Mouse (Mus musculus): ENCODE measurements around the gene Clgn. TPM values are rescaled to one million over a fixed set of nuclear protein-coding genes. Genes with fewer than 3 reads are reported as not detected.
A peak's percentile ranks its signal among the peaks of the same experiment; 100 is the strongest.

Clgn gene
- polyA plus RNA-seq, 1 experiment = 8.8 TPM

DNA sequence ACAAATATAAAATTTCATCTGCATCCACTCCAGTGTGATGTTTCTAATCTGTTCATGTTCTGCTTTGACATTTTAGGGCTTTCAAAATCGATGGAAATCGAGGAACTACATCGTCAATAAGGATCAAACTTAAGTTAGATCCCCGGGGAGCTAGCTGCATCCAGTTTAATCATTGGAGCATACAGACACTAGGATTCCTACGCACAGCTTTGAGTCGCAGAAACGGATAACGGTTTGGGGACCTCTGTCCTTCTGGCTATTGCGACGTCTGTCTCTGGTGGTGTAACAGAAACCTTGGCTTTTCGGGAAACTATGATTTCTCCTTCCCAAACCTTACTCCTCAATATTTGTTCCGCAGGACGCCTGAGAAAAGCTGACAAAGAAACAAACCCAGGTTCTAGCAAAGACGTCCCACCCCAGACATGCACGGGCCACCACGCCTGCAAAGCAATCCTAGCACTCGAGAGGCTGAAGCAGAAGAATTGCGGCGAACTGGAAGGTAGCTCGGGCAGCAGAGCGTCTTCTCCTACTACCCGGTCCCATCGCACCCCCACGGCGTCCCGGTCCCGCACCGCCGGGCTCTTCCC is 52.1 kb downstream of the Clgn start:
- H3K4me3 ChIP-seq (ENCODE audit: insufficient read depth, low read length) = peak overlapping the region; percentile 87
- TF ChIP-seq POLR2A (IDR thresholded peaks at IDR 0.05; ENCODE audit: extremely low read depth, insufficient read depth, low read length) = no peak
- TF ChIP-seq CTCF (IDR thresholded peaks at IDR 0.05; ENCODE audit: extremely low read depth, insufficient read depth, low read length) = no peak
- peak overlapping the region; percentile 8 for H3K27ac ChIP-seq (ENCODE audit: insufficient read depth, low read length)
- peaks cover 1% of the 10 kb centered on the region; the same call in 1 of the 2 replicates for H3K4me1 ChIP-seq (ENCODE audit: control insufficient read depth, insufficient read depth, low read length)

DNA sequence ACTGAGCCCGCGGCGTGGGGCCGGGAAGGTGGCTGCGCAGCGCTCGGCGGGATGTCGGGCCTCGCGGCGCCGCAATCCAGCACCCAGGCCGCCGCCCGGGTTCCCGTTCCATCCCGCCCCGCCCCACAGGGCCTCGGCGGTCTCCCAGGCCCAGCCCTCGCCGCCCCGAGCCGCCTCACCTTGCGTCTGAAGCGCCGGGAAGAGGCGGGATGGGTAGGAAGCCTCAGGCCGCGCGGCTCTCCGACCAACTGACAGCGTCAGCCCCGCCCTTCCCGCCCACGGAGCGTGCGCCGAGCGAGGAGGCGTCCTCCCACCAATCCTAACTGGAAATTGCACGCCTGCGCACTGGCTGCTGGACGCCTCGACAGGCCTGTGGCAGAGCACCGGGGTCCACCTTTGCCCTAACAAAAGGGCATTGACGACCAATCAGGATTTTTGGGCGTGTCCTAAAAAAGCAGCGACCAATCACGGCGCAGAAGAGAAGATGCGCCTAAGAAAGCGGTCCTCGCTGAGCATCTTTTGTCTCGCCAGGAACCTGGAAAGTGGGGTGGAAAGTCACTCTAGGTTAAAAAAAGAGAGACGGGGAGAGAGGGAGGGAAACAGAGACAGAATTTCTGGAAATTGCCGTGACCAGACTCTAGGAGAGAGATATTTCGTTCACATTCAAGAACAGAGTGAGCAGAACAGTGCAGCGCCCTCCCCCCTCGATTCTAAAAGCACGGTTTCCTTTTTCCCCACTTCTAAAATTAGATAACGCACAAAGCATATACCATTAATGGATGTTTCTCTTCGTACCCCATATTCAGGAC is 52.8 kb downstream of the Clgn start:
- H3K4me1 ChIP-seq (ENCODE audit: control insufficient read depth, insufficient read depth, low read length) = peaks cover 1% of the 10 kb centered on the region; the same call in 1 of the 2 replicates
- TF ChIP-seq CTCF (IDR thresholded peaks at IDR 0.05; ENCODE audit: extremely low read depth, insufficient read depth, low read length) (no peak), POLR2A (IDR thresholded peaks at IDR 0.05; ENCODE audit: extremely low read depth, insufficient read depth, low read length) (no peak; the same call in 1 of the 2 replicates)
- H3K4me3 ChIP-seq (ENCODE audit: insufficient read depth, low read length) = peak overlapping the region; percentile 87
- peak overlapping the region; percentile 8 for H3K27ac ChIP-seq (ENCODE audit: insufficient read depth, low read length)

- no peak overlapping the region for H3K27ac ChIP-seq (ENCODE audit: insufficient read depth, low read length)
- H3K4me3 ChIP-seq (ENCODE audit: insufficient read depth, low read length) = peak overlapping the region; percentile 87
- no peak for TF ChIP-seq POLR2A (IDR thresholded peaks at IDR 0.05; ENCODE audit: extremely low read depth, insufficient read depth, low read length)
- TF ChIP-seq CTCF (IDR thresholded peaks at IDR 0.05; ENCODE audit: extremely low read depth, insufficient read depth, low read length) = no peak
- H3K4me1 ChIP-seq (ENCODE audit: control insufficient read depth, insufficient read depth, low read length) = peaks cover 1% of the 10 kb centered on the region; the same call in 1 of the 2 replicates
Observed at GRCm38 (mm10) chr8:83443052-83443400, 53.4 kb downstream of the Clgn start.

- TF ChIP-seq CTCF (IDR thresholded peaks at IDR 0.05; ENCODE audit: extremely low read depth, insufficient read depth, low read length) (peak; percentile 18; the same call in 1 of the 2 replicates), POLR2A (IDR thresholded peaks at IDR 0.05; ENCODE audit: extremely low read depth, insufficient read depth, low read length) (no peak)
- H3K4me1 ChIP-seq (ENCODE audit: control insufficient read depth, insufficient read depth, low read length) = no peaks in the 10 kb centered on the region
- no peak overlapping the region for H3K27ac ChIP-seq (ENCODE audit: insufficient read depth, low read length)
- H3K4me3 ChIP-seq (ENCODE audit: insufficient read depth, low read length) = no peak overlapping the region
Observed at GRCm38 (mm10) chr8:83449960-83450359, 60.3 kb downstream of the Clgn start.

GRCm38 (mm10) chr8:83451056-83451455 is 61.4 kb downstream of the Clgn start:
- H3K4me1 ChIP-seq (ENCODE audit: control insufficient read depth, insufficient read depth, low read length) = no peaks in the 10 kb centered on the region
- TF ChIP-seq CTCF (IDR thresholded peaks at IDR 0.05; ENCODE audit: extremely low read depth, insufficient read depth, low read length) = peak; percentile 30; the same call in 1 of the 2 replicates
- TF ChIP-seq POLR2A (IDR thresholded peaks at IDR 0.05; ENCODE audit: extremely low read depth, insufficient read depth, low read length) = no peak
- H3K27ac ChIP-seq (ENCODE audit: insufficient read depth, low read length) = no peak overlapping the region
- no peak overlapping the region for H3K4me3 ChIP-seq (ENCODE audit: insufficient read depth, low read length)

GRCm38 (mm10) chr8:83457121-83457520 is 67.5 kb downstream of the Clgn start:
- Histone ChIP-seq H3K4me1 (ENCODE audit: control insufficient read depth, insufficient read depth, low read length) (no peaks in the 10 kb centered on the region), H3K27ac (ENCODE audit: insufficient read depth, low read length) (no peak overlapping the region), H3K4me3 (ENCODE audit: insufficient read depth, low read length) (no peak overlapping the region)
- TF ChIP-seq CTCF (IDR thresholded peaks at IDR 0.05; ENCODE audit: extremely low read depth, insufficient read depth, low read length) (no peak), POLR2A (IDR thresholded peaks at IDR 0.05; ENCODE audit: extremely low read depth, insufficient read depth, low read length) (no peak)

GRCm38 (mm10) chr8:83458222-83458621 is 68.6 kb downstream of the Clgn start, which contains the start of gene Scoc:
Scoc (minus strand) TSS chr8:83458391.
- no peak within 1 kb of the TSS for H3K4me3 ChIP-seq (ENCODE audit: insufficient read depth, low read length)
- TF ChIP-seq CTCF (IDR thresholded peaks at IDR 0.05; ENCODE audit: extremely low read depth, insufficient read depth, low read length) = no peak
- no peaks in the 10 kb centered on the region for H3K4me1 ChIP-seq (ENCODE audit: control insufficient read depth, insufficient read depth, low read length)
- no peak within 1 kb of the TSS for H3K27ac ChIP-seq (ENCODE audit: insufficient read depth, low read length)

DNA sequence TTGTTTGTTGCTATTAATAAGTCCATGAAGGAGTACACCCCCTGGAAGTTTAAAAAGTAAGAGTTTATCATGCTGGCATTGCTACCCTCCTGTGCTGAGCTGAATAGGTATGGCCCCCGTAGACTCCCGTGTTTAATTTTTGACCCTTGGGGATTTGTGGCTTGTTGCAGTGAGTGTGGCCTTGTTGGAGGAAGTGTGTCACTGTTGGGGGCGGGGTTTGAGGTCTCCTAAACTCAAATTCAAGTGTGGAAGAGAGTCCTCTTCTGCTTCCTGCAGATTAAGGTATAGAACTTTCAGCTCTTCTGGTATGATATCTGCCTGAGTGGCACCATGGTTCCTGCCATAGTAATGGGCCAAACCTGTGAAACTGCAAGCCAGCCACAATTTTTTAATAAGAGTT is 69.9 kb downstream of the Clgn start:
- no peak overlapping the region for H3K27ac ChIP-seq (ENCODE audit: insufficient read depth, low read length)
- TF ChIP-seq CTCF (IDR thresholded peaks at IDR 0.05; ENCODE audit: extremely low read depth, insufficient read depth, low read length) (no peak), POLR2A (IDR thresholded peaks at IDR 0.05; ENCODE audit: extremely low read depth, insufficient read depth, low read length) (no peak)
- H3K4me1 ChIP-seq (ENCODE audit: control insufficient read depth, insufficient read depth, low read length) = no peaks in the 10 kb centered on the region
- no peak overlapping the region for H3K4me3 ChIP-seq (ENCODE audit: insufficient read depth, low read length)

Other genes with a start within 250 kb of the Clgn start
- 49.2 and 49.9 TPM in 2 replicates for gene Tbc1d9, start 224.5 kb upstream of the Clgn start, polyA plus RNA-seq (2012; rRNA removed)
- 2.9 and 3.4 TPM in 2 replicates for gene Gm10645, start 223.7 kb upstream of the Clgn start, polyA plus RNA-seq (2012; rRNA removed)
- gene Ucp1, start 99.5 kb upstream of the Clgn start, polyA plus RNA-seq (2012; rRNA removed) = 0.10 and 0.26 TPM in 2 replicates
- gene Elmod2, start 57.4 kb upstream of the Clgn start, polyA plus RNA-seq (2012; rRNA removed) = 9.2 and 9.4 TPM in 2 replicates
- not detected in 2 replicates for gene Mgat4d, start 41.4 kb upstream of the Clgn start, polyA plus RNA-seq (2012; rRNA removed)
- gene Scoc, start 68.5 kb downstream of the Clgn start, polyA plus RNA-seq (2012; rRNA removed) = 233 and 248 TPM in 2 replicates
- gene Olfr370, start 145.9 kb downstream of the Clgn start, polyA plus RNA-seq (2012; rRNA removed) = not detected in 2 replicates
- 324 and 325 TPM in 2 replicates for gene Ndufb7, start 176.8 kb downstream of the Clgn start, polyA plus RNA-seq (2012; rRNA removed)
- gene Tecr, start 218.1 kb downstream of the Clgn start, polyA plus RNA-seq (2012; rRNA removed) = 854 and 882 TPM in 2 replicates
- gene Dnajb1, start 218.3 kb downstream of the Clgn start, polyA plus RNA-seq (2012; rRNA removed) = 39.7 and 41.9 TPM in 2 replicates